Mouse (Mus musculus): ENCODE measurements at regions not wholly inside any gene's neighbourhood (a gene's known extent, or its start where the extent isn't known, plus 50 kb on each side); places are given as distances from the start of the nearest gene placed in this dataset.

DNA sequence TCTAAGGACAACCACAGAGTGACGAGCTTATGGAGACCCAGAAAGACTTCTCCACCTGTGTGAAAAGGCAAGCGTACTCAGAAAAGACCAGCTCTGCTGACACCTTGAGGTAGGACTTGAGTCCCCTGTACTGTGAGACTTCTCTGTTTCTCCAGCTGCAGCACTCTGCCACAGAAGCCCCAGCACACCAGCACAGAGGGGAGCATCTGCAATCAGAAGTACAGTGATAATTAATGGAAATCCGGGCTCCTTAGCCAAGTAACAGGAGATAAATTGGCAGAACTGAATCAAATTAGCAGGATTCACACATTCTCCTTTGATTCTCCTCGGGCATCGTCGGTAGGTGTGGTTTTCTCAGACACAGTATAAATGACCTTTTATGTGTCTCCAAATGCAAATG is 137.3 kb upstream of the Tmem72 start:
- no peak for ATAC-seq
- Histone ChIP-seq H3K4me3 (ENCODE audit: low read depth, low read length) (no peak overlapping the region), H3K27ac (ENCODE audit: low read depth, low read length) (no peak overlapping the region), H3K27me3 (replicated peaks; ENCODE audit: control insufficient read depth, insufficient read depth, low read length) (no peaks in the 10 kb centered on the region), H3K4me2 (replicated peaks; ENCODE audit: low read depth) (no peak overlapping the region), H3K36me3 (ENCODE audit: control insufficient read depth, insufficient read depth) (no peaks in the 10 kb centered on the region), H3K9ac (ENCODE audit: low read depth, low read length) (no peak overlapping the region), H3K4me1 (replicated peaks; ENCODE audit: control insufficient read depth, insufficient read depth, low read length) (no peaks in the 10 kb centered on the region), H3K9me3 (ENCODE audit: control insufficient read depth) (no peaks in the 10 kb centered on the region)
- 69% methylated on average over 6 of the region's 6 CpGs for WGBS
- TF ChIP-seq CTCF (IDR thresholded peaks at IDR 0.05; ENCODE audit: low read depth): no peak

DNA sequence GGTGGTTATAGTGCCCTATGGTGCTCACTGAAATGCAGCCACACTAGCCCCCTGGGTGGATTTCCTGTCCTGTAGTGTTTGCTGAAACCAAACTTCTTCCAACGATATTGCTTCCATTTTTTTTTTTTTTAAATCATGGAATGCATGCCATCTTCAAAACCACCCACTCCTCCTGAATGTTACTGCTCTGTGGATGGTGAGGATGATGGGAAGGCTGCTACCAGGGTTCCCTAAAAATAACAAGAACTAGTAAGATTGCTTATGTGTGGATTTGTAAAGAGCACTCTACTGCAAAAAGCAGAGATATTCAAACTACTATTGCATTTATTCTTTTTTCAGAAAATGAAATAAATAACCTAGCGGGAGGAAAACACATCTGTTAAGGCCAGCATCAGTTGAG is 139.4 kb upstream of the Tmem72 start:
- Histone ChIP-seq H3K27me3 (replicated peaks; ENCODE audit: control insufficient read depth, insufficient read depth, low read length) (no peaks in the 10 kb centered on the region), H3K4me1 (replicated peaks; ENCODE audit: control insufficient read depth, insufficient read depth, low read length) (no peaks in the 10 kb centered on the region), H3K27ac (ENCODE audit: low read depth, low read length) (no peak overlapping the region), H3K9ac (ENCODE audit: low read depth, low read length) (no peak overlapping the region), H3K4me2 (replicated peaks; ENCODE audit: low read depth) (no peak overlapping the region), H3K9me3 (ENCODE audit: control insufficient read depth) (no peaks in the 10 kb centered on the region), H3K36me3 (ENCODE audit: control insufficient read depth, insufficient read depth) (no peaks in the 10 kb centered on the region), H3K4me3 (ENCODE audit: low read depth, low read length) (no peak overlapping the region)
- 69% methylated on average over 2 of the region's 2 CpGs for WGBS
- no peak for TF ChIP-seq CTCF (IDR thresholded peaks at IDR 0.05; ENCODE audit: low read depth)
- no peak for ATAC-seq

DNA sequence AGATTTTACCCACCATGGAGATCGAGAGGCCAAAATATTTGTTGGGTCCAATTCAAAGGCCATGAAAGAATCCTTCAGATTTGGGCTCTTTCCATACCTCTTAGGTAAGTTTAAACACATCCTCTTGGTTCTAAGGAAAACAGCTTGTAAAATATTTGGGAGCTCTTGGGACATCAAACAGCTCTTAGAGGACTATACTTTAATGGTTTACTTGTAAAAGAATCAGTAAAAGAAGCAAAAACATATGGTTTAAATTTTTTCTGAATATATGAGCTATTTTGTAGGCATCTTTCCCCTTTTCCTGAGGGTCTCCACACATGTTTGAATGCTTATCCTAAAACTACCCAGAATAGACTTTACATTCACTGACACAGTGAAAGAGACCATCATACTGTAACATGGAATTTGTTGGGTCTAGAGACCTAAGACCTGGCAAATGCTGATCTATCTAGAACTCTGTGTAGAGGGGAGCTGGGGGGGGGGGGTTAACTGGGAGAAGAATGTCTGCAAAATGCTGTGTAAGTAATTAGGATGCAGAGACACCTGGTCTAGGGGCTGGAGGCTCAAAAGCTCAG is 140.3 kb upstream of the Tmem72 start:
- Histone ChIP-seq H3K9ac (ENCODE audit: low read depth, low read length) (no peak overlapping the region), H3K4me1 (replicated peaks; ENCODE audit: control insufficient read depth, insufficient read depth, low read length) (no peaks in the 10 kb centered on the region), H3K4me2 (replicated peaks; ENCODE audit: low read depth) (no peak overlapping the region), H3K4me3 (ENCODE audit: low read depth, low read length) (no peak overlapping the region), H3K27me3 (replicated peaks; ENCODE audit: control insufficient read depth, insufficient read depth, low read length) (no peaks in the 10 kb centered on the region), H3K27ac (ENCODE audit: low read depth, low read length) (no peak overlapping the region), H3K9me3 (ENCODE audit: control insufficient read depth) (no peaks in the 10 kb centered on the region), H3K36me3 (ENCODE audit: control insufficient read depth, insufficient read depth) (no peaks in the 10 kb centered on the region)
- ATAC-seq: no peak
- 83% methylated on average over 1 of the region's 1 CpGs for WGBS
- TF ChIP-seq CTCF (IDR thresholded peaks at IDR 0.05; ENCODE audit: low read depth): no peak

DNA sequence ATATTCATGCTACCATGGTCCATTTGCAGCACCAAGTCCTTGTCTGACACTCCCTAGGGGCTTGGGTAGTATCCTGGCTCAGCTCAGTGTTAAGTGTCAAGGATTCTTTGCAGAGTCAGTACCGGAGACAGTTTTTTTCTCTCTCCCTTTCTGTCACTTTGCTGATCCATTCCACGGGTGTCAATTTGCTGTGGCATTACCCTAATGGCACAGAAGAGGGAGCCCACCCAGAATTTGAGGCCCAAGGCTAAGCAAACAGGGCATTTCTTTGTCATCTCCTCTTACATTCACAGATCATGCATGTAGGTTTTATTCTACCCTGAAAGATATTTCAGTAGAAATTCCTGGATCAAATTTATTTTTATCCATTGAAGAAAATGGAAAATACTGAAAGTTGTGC is 146.4 kb upstream of the Tmem72 start:
- Histone ChIP-seq H3K36me3 (ENCODE audit: control insufficient read depth, insufficient read depth) (no peaks in the 10 kb centered on the region), H3K27me3 (replicated peaks; ENCODE audit: control insufficient read depth, insufficient read depth, low read length) (no peaks in the 10 kb centered on the region), H3K4me3 (ENCODE audit: low read depth, low read length) (no peak overlapping the region), H3K9me3 (ENCODE audit: control insufficient read depth) (no peaks in the 10 kb centered on the region), H3K4me1 (replicated peaks; ENCODE audit: control insufficient read depth, insufficient read depth, low read length) (no peaks in the 10 kb centered on the region), H3K27ac (ENCODE audit: low read depth, low read length) (no peak overlapping the region), H3K4me2 (replicated peaks; ENCODE audit: low read depth) (no peak overlapping the region), H3K9ac (ENCODE audit: low read depth, low read length) (no peak overlapping the region)
- 42% methylated on average over 2 of the region's 2 CpGs for WGBS
- no peak for ATAC-seq
- TF ChIP-seq CTCF (IDR thresholded peaks at IDR 0.05; ENCODE audit: low read depth): peak; percentile 36

DNA sequence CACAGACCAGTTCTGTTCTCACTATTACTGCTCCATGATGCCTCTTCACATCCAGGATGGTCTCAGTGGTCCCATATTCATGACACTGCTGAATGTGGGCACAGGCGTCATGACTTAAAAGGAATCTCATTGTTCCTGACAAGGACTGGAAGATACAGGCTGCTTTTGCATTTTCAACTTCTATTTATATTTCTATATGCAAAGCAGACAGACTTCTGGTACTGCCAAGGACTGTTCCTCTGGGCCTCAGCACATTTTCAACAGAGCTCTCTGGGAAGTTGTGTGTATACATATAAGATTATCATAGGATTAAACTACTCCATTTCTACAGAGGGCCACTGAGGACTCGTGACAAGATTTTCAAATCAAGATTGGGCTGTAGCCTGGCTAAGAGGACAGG is 146.9 kb upstream of the Tmem72 start:
- Histone ChIP-seq H3K4me3 (ENCODE audit: low read depth, low read length) (no peak overlapping the region), H3K4me2 (replicated peaks; ENCODE audit: low read depth) (no peak overlapping the region), H3K9ac (ENCODE audit: low read depth, low read length) (no peak overlapping the region), H3K27ac (ENCODE audit: low read depth, low read length) (no peak overlapping the region), H3K27me3 (replicated peaks; ENCODE audit: control insufficient read depth, insufficient read depth, low read length) (no peaks in the 10 kb centered on the region), H3K9me3 (ENCODE audit: control insufficient read depth) (no peaks in the 10 kb centered on the region), H3K36me3 (ENCODE audit: control insufficient read depth, insufficient read depth) (no peaks in the 10 kb centered on the region), H3K4me1 (replicated peaks; ENCODE audit: control insufficient read depth, insufficient read depth, low read length) (no peaks in the 10 kb centered on the region)
- no peak for TF ChIP-seq CTCF (IDR thresholded peaks at IDR 0.05; ENCODE audit: low read depth)
- WGBS: 79% methylated on average over 2 of the region's 2 CpGs
- no peak for ATAC-seq

DNA sequence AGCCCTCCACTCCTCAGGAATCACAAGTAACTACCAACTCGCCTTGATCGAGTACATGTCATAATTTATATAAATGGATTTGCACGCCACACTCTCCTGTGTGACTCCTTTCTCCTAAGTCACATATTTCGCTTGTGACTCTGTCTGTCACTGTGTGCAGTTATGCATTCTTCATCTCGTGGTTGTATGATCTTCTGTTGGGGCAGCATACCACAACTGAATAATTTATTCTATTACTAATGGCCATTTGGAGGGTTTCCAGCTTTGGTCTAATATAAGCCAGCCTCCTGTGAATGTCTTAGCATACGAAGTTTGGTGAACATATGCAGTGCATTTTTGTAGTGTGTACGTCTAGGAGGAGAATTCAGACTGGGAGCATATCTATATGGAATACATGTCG is 176.6 kb upstream of the Tmem72 start:
- Histone ChIP-seq H3K4me3 (ENCODE audit: low read depth, low read length) (no peak overlapping the region), H3K4me2 (replicated peaks; ENCODE audit: low read depth) (no peak overlapping the region), H3K9ac (ENCODE audit: low read depth, low read length) (no peak overlapping the region), H3K27me3 (replicated peaks; ENCODE audit: control insufficient read depth, insufficient read depth, low read length) (no peaks in the 10 kb centered on the region), H3K36me3 (ENCODE audit: control insufficient read depth, insufficient read depth) (no peaks in the 10 kb centered on the region), H3K4me1 (replicated peaks; ENCODE audit: control insufficient read depth, insufficient read depth, low read length) (no peaks in the 10 kb centered on the region), H3K27ac (ENCODE audit: low read depth, low read length) (no peak overlapping the region), H3K9me3 (ENCODE audit: control insufficient read depth) (no peaks in the 10 kb centered on the region)
- no peak for ATAC-seq
- no peak for TF ChIP-seq CTCF (IDR thresholded peaks at IDR 0.05; ENCODE audit: low read depth)
- WGBS: 65% methylated on average over 8 of the region's 8 CpGs

DNA sequence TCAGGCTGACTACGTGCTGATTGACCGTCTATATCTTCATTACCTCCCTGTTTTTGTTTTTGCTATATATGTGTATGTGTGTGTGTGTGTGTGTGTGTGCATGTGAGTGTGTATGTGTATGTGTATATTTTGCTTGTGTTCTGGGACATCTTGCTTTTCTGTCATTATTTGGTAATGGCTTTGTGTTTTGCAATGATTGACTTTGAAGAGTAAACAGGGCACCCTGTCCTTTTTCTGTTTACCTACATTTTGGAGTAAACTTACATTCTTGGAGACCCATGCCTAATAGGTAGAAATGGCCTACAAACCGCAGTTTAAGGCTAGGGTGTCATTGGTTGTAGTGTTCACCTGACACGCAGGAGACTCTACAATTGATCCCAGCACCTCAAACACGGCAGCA is 177.5 kb upstream of the Tmem72 start:
- WGBS: 92% methylated on average over 5 of the region's 5 CpGs
- Histone ChIP-seq H3K9me3 (ENCODE audit: control insufficient read depth) (no peaks in the 10 kb centered on the region), H3K9ac (ENCODE audit: low read depth, low read length) (no peak overlapping the region), H3K4me3 (ENCODE audit: low read depth, low read length) (no peak overlapping the region), H3K36me3 (ENCODE audit: control insufficient read depth, insufficient read depth) (no peaks in the 10 kb centered on the region), H3K27me3 (replicated peaks; ENCODE audit: control insufficient read depth, insufficient read depth, low read length) (no peaks in the 10 kb centered on the region), H3K4me2 (replicated peaks; ENCODE audit: low read depth) (no peak overlapping the region), H3K27ac (ENCODE audit: low read depth, low read length) (no peak overlapping the region), H3K4me1 (replicated peaks; ENCODE audit: control insufficient read depth, insufficient read depth, low read length) (no peaks in the 10 kb centered on the region)
- no peak for TF ChIP-seq CTCF (IDR thresholded peaks at IDR 0.05; ENCODE audit: low read depth)
- no peak for ATAC-seq

Data from intestine, postnatal 0 days (tissue).